Mouse (Mus musculus) left cerebral cortex, adult 18-20 months (tissue): Measurements from ENCODE around the gene Wdr90. TPM values are rescaled to one million over a fixed set of nuclear protein-coding genes. Genes with fewer than 3 reads are reported as not detected.
A peak's percentile ranks its signal among the peaks of the same experiment; 100 is the strongest.

Source experiments
- DNase-seq, 2 experiments: peaks; one replicate each; pipeline ENCODE4 v3.0.0; 2021 to 2022; ENCODE audit warnings: low spot score in 2 of 2, mixed read lengths in 1 of 2
- total RNA-seq, 2 experiments: library from RNA; stranded (reverse); gene quantifications; 2 replicates each; pipeline ENCODE4 v1.2.3; 2021

The Wdr90 gene
- total RNA-seq, 2 experiments from 2014 or later, result 26.0 to 31.5 TPM

DNA sequence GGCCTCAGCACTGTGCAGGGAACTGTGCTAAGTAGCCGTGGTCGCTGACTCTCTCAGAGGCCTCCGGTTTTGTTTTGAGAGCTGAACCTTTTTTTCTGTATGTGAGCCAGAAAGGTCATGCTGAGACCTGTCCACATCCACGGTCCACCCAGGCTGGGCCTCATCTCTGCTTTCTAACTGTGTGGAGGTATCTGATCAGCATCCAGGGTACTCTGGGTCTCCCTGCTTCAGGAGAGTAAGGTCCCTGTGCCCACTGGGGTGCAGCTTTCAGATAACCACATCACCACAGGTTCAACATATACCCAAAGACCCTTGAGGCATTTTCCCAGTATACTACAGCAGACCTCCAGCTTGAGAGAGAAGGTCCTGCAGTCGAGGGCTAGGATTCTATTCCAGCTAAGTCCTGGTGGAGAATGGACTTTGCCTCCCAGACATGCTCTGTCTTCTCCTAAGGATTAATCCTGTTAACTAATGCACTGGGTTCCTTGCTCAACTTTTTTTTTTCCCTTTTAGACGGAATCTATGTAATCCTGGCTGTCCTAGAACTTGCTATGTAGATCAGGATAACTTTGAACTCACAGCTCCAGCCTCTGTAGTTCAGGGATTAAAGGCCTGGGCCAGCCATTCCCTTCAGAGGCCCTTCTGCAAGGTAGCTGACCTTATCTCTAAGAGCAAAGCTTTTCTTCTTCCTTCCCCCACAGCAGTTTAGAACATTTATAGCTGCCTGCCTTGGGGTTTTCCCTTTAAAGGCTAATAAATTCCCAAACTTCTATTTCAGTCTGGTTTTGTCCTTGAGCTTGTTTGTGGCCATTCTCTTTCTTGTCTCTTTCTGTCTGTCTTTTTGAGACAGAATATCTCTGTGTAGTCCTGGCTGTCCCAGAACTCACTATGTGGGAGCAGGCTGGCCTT is 657 bp upstream of the Wdr90 start:
- no peak for DNase-seq

DNA sequence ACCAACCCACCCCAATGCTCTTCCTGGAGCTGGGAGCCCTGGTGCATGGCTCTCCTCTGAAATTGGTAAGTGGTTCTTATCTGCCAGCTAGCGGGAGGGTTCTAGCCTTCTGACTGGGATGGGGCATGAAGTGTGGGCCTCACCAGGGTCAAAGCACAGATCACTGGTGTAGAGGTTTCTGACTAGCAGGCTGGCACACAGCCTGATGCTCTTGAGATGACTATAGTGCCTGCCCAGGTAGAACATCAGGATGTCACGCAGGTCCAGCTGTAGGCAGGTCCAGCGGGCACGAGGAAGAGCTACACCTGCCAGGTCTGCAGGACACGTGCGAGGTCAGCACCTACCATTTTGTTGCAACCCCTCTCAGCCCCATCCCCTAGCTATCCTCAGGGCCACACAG is 1.1 kb downstream of the Wdr90 start:
- DNase-seq, result no peak

- peak; percentile 96 for DNase-seq
Measured at GRCm38 (mm10) chr17:25844396-25844901, 16.9 kb downstream of the Wdr90 start, which contains the start of gene Rhot2. Gene Rhot2, minus strand, starts transcription at chr17:25844851.

- DNase-seq, result peak; percentile 25 to 44
Measured at GRCm38 (mm10) chr17:25843636-25844395, 17.5 kb downstream of the Wdr90 start.

GRCm38 (mm10) chr17:25843122-25843521 is 18.2 kb downstream of the Wdr90 start:
- DNase-seq, result no peak

DNA sequence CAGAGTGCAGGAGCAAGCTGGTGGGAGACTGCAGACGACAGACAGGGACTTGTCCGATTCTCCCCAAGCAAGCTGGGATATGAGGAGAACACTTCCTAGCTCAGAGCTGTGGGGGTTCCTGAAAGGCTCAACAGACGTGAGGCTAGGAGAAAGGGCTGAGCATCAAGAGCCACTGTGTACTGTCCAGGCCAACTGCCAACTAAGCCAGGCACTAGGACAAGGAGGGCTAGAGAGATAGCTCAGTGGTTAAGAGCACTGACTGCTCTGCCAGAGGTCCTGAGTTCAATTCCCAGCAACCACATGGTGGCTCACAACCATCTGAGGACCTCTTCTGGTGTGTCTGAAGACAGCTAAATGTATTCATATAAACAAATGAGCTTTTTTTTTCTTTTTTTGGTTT is 18.8 kb downstream of the Wdr90 start:
- no peak for DNase-seq

DNA sequence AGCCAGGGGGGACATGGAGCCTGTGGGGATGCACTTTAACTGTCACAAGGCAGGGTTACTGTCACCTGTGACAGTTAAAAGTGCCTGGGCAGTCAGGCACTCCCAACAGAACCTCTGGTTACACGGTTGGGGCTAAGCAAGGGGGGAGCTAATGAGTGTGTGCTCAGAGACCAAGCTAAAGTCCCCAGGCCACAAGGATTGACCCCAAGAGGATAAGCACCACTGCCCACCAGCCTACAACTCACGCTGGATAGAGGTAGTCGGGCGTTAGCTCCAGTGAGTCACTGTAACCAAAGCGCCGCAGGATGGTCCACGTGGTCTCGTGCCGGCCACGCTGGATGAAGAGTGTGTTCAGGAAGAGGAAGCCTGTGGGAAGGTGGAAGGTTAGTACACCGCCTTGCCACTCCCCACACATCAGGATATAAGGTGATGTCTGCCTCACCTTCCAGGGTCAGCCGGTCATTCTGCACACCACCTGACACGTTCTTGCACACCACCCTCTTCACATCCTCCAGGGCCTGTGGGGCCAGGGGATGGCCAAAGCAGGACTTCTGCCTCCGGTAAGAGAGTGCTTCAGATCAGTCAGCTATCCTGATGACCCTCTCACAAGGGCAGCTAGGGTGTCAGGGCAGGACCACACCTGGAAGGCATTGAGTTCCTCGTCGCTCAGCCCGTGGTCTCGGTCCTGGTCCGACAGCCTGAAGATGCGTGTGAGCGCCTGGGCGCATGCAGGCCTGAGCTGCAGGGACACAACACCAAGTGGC is 20.0 kb downstream of the Wdr90 start, which contains the start of gene Gm20683:
Gm20683 (minus strand) TSS at position 647 of the 764 bp plus-strand sequence.
- no peak for DNase-seq

GRCm38 (mm10) chr17:25840519-25840918 is 20.8 kb downstream of the Wdr90 start:
- no peak for DNase-seq

- DNase-seq, result no peak
Measured at GRCm38 (mm10) chr17:25839455-25840235, 21.7 kb downstream of the Wdr90 start.

DNA sequence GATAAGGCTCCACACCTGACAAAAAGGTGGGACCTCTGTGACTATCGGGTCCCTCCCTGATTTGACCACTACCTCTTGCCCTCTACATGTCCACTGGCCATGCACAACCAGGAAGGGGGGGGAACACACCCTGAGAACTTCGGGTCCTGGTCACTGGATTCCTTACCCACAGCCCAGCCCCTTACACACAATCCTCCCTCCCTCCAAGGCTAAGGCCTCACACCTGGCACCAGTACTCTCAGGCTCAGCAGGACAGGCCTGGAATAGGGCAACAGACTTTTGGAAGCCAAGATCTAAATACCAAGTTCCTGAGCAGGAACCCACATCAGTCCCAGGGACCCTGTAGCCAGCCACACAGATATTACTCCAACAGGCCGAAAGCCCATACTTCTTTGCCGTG is 22.4 kb downstream of the Wdr90 start:
- no peak for DNase-seq

DNA sequence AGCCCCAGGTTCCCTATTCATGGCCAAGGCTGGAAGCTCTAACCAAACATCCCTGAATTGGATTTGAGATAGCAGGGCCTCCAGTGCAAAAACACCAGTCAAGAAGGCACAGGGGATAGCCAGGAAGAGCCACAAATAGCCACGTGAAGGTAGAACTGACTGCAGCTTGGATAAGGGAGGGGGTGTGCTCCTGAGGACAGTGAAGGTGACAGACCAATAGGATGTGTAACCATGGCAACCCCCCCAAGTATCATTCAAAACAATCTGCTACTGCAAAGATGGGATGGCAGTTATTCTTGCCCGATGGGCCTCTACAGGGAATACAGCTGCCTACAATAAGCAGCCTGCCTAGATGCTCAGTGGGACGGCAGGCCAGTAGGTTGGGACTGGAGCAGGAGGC is 23.8 kb downstream of the Wdr90 start:
- no peak for DNase-seq

- peak; percentile 74 to 90 for DNase-seq
Measured at GRCm38 (mm10) chr17:25837076-25837410, 24.3 kb downstream of the Wdr90 start, which contains the start of gene Rhbdl1. Gene Rhbdl1, minus strand, starts transcription at chr17:25837295.

- no peak for DNase-seq
Measured at GRCm38 (mm10) chr17:25836397-25837075, 24.8 kb downstream of the Wdr90 start.

DNA sequence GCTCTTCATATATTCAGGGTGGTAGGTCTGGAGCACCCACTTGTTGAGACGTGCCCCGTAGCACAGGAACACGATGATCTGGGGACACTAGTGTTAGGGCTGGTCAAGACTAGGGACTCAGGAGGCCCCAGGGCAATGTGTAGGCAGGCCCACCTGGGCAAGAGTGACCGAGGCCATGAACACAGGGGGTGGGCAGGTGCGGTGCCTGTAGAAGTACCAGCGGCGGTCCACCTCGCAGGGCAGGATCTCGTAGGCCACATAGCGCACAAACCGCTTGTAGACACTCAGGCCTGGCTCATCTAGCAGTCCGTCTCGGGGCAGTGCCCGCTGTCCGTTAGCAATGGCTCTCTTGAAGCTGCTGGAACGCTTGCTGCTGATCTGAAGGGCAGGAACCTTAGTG is 25.5 kb downstream of the Wdr90 start:
- no peak for DNase-seq

GRCm38 (mm10) chr17:25835301-25835700 is 26.0 kb downstream of the Wdr90 start:
- no peak for DNase-seq

DNA sequence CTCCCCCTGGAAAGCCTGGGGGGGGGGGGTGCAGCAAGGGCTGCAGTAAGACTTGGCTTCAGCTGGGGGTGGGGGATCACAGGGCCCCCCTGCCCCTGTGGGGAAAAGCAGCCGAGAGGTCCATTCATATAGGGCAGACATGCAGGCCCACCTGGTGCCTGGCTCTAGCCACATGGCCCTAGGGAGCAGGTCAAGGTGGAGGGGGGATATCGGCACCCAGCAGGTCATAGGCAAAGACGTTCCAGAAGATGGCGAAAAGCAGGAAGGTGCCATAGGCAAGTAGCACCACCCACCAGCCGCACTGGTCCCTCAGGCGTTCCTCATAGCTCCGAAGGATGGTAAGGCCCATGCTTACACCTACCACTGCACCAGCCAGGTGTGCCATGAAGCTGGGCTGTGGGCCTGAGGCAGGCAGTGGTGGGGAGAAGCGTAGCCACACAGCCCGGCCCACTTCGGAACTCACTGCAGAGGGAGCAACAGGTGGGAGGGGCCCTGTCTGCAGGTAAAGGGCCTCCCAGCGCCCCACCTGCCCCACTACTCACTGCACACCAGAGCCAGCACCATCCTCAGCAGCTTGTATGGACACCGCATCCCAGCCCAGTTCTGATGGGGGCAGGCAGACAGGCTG is 26.6 kb downstream of the Wdr90 start:
- no peak for DNase-seq

- DNase-seq, result no peak
Measured at GRCm38 (mm10) chr17:25833961-25834594, 27.2 kb downstream of the Wdr90 start.

- peak; percentile 62 to 81 for DNase-seq
Measured at GRCm38 (mm10) chr17:25833291-25833663, 28.0 kb downstream of the Wdr90 start, which contains the start of gene Stub1. Gene Stub1, minus strand, starts transcription at chr17:25833404.
